Mouse (Mus musculus): Measurements from ENCODE around the gene Adcyap1r1.

DNA sequence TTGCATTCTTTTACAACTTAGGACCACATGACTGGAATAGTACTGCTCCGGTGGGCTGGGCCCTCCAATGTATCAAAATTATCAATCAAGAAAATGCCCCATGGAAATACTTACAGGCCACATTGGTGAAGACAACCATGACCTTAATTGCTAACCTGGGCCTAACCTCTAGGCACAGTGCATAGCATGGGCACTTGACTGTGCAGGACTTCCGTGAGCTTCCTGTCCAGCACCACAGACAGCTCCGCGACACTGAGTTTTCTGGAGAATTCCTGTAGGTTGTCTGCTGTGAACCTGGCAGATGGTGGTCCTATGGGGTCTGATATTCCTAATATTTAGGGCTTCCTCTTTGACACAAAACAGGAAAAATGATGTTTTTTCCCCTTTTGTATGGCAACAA, 54.7 kb downstream of the Adcyap1r1 start:
- TF ChIP-seq NRF1 (IDR thresholded peaks at IDR 0.05; ENCODE audit: insufficient read depth, low read depth, low read length, poor library complexity, severe bottlenecking) (no peak), JUND (IDR thresholded peaks at IDR 0.05; ENCODE audit: low read depth, low read length) (no peak), CTCF (IDR thresholded peaks at IDR 0.05 in 2 of 3, conservative IDR thresholded peaks at IDR 0.05 in 1 of 3; ENCODE audit: control insufficient read depth in 1 of 3, insufficient read depth in 1 of 3, low read depth in 2 of 3, low read length in 3 of 3, poor library complexity in 1 of 3, severe bottlenecking in 1 of 3) (no peak), MYC (IDR thresholded peaks at IDR 0.05; ENCODE audit: low read depth, low read length) (no peak), POLR2A (IDR thresholded peaks at IDR 0.05; ENCODE audit: control insufficient read depth in 1 of 2, insufficient read depth in 1 of 2, low read depth in 1 of 2, low read length in 2 of 2, poor library complexity in 1 of 2) (no peak), CHD2 (IDR thresholded peaks at IDR 0.05; ENCODE audit: low read length) (no peak), GABPA (IDR thresholded peaks at IDR 0.05; ENCODE audit: low read depth, low read length) (no peak), E2F4 (IDR thresholded peaks at IDR 0.05; ENCODE audit: borderline replicate concordance, low read depth, low read length) (no peak), GATA1 (IDR thresholded peaks at IDR 0.05; ENCODE audit: low read depth, low read length) (no peak)
